Mouse (Mus musculus) ovary, postnatal 10 days (tissue): ENCODE measurements around the gene Mslnl.

Experiments
- DNase-seq: peaks from one replicate; pipeline ENCODE4 v3.0.0; 2022; ENCODE audit warnings: low spot score

The Mslnl gene

DNA sequence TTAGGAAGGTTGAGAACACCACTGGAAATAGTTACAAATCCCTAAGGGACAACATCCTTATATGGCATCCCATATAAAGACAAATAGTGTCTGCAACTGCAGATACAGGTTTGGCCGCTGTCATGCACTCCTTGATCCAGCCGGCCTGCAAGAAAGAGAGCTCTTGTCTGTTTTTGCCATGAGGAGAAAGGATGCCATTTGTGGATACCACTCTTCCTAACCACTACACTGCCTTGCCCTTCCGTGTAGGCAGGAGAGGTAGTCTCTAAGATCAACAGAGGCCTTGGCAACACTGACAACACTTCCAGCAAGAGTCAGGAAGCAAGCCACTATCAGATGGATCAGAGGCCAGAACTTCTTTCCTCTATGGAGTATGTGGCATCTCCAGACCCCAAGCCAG is 50.4 kb downstream of the Mslnl start, which contains the start of gene Ccdc78:
Gene Ccdc78, plus strand, starts transcription at position 301 of the 400 bp plus-strand sequence.
- DNase-seq = no peak

GRCm38 (mm10) chr17:25786781-25787504 is 51.1 kb downstream of the Mslnl start:
- DNase-seq = no peak

GRCm38 (mm10) chr17:25791320-25791842 is 55.5 kb downstream of the Mslnl start:
- DNase-seq = no peak

- peak; percentile 88 for DNase-seq
These were observed 56.1 kb downstream of the Mslnl start for GRCm38 (mm10) chr17:25791843-25792527.

GRCm38 (mm10) chr17:25792615-25793014 is 56.8 kb downstream of the Mslnl start, which contains the start of gene Fam173a:
Gene Fam173a, minus strand, starts transcription at chr17:25792901.
- peak; percentile 62 for DNase-seq

- no peak for DNase-seq
These were observed 58.4 kb downstream of the Mslnl start for GRCm38 (mm10) chr17:25794197-25794596.

- no peak for DNase-seq
These were observed 59.2 kb downstream of the Mslnl start for GRCm38 (mm10) chr17:25794998-25795397.

DNA sequence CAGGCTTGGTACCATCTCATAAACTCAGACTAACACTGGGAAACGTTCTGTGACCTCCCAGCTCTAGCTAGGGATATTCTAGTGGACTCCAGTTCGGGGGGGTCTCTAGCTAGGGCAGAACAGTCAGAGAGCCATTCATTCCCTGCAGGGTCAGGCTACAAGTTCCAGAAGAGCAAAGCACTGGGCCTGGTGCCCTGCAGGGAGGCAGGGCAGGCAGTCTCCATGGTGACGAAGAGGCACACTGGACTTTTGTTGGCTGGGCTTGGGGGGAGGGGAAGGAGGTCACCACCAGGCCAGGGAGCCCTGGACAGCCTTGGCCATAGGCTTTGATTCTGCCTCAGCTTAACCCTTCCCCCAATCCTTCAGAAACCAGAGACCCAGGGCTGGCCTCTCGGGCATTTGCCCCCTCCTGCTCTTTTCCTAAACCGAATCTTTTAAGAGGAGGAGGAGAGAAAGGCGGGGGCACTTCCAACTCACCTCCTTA is 59.8 kb downstream of the Mslnl start, which contains the start of gene AC134908.4:
Gene AC134908.4, minus strand, starts transcription at position 51 of the 484 bp plus-strand sequence.
- no peak for DNase-seq

- no peak for DNase-seq
These were observed 60.4 kb downstream of the Mslnl start for GRCm38 (mm10) chr17:25796211-25796771.

DNA sequence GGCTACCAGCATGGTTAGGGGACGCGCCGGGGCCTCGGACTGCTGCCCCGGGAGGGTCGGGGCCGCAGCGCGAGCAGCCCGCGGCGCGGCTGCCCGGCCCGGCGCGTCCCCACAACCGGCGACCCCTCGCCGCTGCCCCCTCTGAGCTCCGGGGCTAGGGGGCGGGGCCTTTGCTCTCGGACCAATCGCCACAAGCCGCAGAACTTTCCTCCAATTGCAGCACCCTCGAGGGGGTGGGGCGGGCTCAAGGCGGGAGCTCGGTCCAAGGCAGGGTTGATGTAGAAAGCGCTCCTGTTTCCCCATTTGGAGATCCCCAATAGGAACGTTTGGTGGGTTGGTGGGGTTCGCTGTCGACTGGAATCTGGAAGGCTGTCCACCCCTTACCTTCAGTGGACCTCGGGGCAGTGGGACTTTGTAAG is 61.1 kb downstream of the Mslnl start, which contains the start of gene Metrn:
Gene Metrn, minus strand, starts transcription at position 186 of the 419 bp plus-strand sequence.
- peak; percentile 72 for DNase-seq
